Mouse (Mus musculus) stomach, postnatal 0 days (tissue): ENCODE results near the gene Tnni2. TPM values are rescaled to one million over a fixed set of nuclear protein-coding genes. Genes with fewer than 3 reads are reported as not detected.
A peak's percentile ranks its signal among the peaks of the same experiment; 100 is the strongest.

ENCODE experiments used
- ATAC-seq: fragments of 200-750 bp; cut with Nextera tagmentation; 2 replicates; pipeline ENCODE4 v1.8.0; 2017; ENCODE audit not compliant: low FRiP score, low TSS enrichment
- DNase-seq: peaks from one replicate; pipeline ENCODE4 v3.0.0-alpha.2; 2016; ENCODE audit warnings: low spot score
- H3K27ac ChIP-seq: fragments of 300-500 bp; sonication (generic); replicated peaks from 2 replicates; pipeline ENCODE4 v1.5.1; 2014; ENCODE audit warnings: mild to moderate bottlenecking, control low read depth
- H3K27me3 ChIP-seq: fragments of 300-500 bp; sonication (generic); 2 replicates; pipeline ENCODE4 v1.6.1; 2014; ENCODE audit warnings: low read length; ENCODE audit not compliant: control insufficient read depth, insufficient read depth
- H3K36me3 ChIP-seq: fragments of 300-500 bp; sonication (generic); 2 replicates; pipeline ENCODE4 v1.6.1; 2014; ENCODE audit warnings: low read length, mixed read lengths; ENCODE audit not compliant: control insufficient read depth, insufficient read depth
- H3K4me1 ChIP-seq: fragments of 300-500 bp; sonication (generic); replicated peaks from 2 replicates; pipeline ENCODE4 v1.6.1; 2014; ENCODE audit warnings: antibody characterized with exemption; ENCODE audit not compliant: control insufficient read depth, insufficient read depth
- H3K4me2 ChIP-seq: fragments of 300-500 bp; sonication (generic); replicated peaks from 2 replicates; pipeline ENCODE4 v1.6.1; 2014; ENCODE audit warnings: low read depth, mild to moderate bottlenecking, control low read depth, moderate library complexity
- H3K4me3 ChIP-seq: fragments of 300-500 bp; sonication (generic); 2 replicates; pipeline ENCODE4 v1.5.1; 2014; ENCODE audit warnings: low read depth, low read length, control low read depth
- H3K9ac ChIP-seq: fragments of 300-500 bp; sonication (generic); 2 replicates; pipeline ENCODE4 v1.6.1; 2014; ENCODE audit warnings: mild to moderate bottlenecking, low read length, control low read depth, mixed read lengths
- H3K9me3 ChIP-seq: fragments of 300-500 bp; sonication (generic); 2 replicates; pipeline ENCODE4 v1.6.1; 2016; ENCODE audit warnings: low read length; ENCODE audit not compliant: control insufficient read depth
- CTCF ChIP-seq: IDR thresholded peaks from 2 replicates; pipeline ENCODE4 v1.5.1; 2016; ENCODE audit warnings: antibody characterized with exemption, low read depth, mild to moderate bottlenecking, moderate library complexity
- EP300 ChIP-seq: optimal IDR thresholded peaks from 2 replicates; pipeline ENCODE3; 2016; ENCODE audit warnings: antibody characterized with exemption
- WGBS: fragments of 180-500 bp; shearing (Covaris S2); extraction: QIAGEN DNeasy Blood & Tissue Kit; methylation state at CpG from one replicate; pipeline ENCODE4 v1.1.7; 2014; 5-methylcytosine and 5-hydroxymethylcytosine counted together
- polyA plus RNA-seq: library from polyadenylated mRNA; unstranded; fragments of >200 nt; fragmentation: Nextera tagmentation; extraction: Ambion mirVana; gene quantifications from 2 replicates; pipeline ENCODE4 v1.2.1, GENCODE M21; 2015

The Tnni2 gene
- polyA plus RNA-seq, 1 experiment from 2014 or later: 19.1 TPM

DNA sequence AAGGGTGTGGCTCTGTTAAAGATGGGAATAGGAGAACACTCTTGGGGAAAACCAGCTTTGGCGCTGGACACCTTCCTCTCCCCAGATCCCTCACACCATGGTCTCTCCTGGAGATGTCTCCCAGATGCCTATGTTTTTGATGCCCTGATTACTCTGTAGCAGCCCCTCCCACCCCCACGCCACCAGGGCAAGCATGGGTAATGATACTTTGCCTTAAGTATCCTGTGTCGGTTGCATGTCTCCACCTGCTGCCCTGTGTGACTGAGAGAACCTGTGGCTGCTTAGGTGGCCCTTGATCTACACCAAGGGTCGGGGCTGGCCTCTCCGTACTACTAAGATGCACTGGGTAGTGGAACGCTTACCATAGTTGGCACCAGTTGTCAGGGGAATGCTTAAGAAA, 36.4 kb downstream of the Tnni2 start:
- TF ChIP-seq EP300 (no peak), CTCF (no peak)
- peak overlapping the region; percentile 82 for H3K9ac ChIP-seq
- 57% methylated on average over 6 of the region's 6 CpGs for WGBS
- peak overlapping the region; percentile 60 for H3K4me2 ChIP-seq
- H3K27me3 ChIP-seq: no peaks in the 10 kb centered on the region
- no peaks in the 10 kb centered on the region for H3K9me3 ChIP-seq
- peak overlapping the region; percentile 97 for H3K27ac ChIP-seq
- no peaks in the 10 kb centered on the region; the same call in 1 of the 2 replicates for H3K36me3 ChIP-seq
- peak overlapping the region; percentile 51 for H3K4me3 ChIP-seq
- no peak for ATAC-seq
- no peak for DNase-seq
- H3K4me1 ChIP-seq: peaks cover 10% of the 10 kb centered on the region

DNA sequence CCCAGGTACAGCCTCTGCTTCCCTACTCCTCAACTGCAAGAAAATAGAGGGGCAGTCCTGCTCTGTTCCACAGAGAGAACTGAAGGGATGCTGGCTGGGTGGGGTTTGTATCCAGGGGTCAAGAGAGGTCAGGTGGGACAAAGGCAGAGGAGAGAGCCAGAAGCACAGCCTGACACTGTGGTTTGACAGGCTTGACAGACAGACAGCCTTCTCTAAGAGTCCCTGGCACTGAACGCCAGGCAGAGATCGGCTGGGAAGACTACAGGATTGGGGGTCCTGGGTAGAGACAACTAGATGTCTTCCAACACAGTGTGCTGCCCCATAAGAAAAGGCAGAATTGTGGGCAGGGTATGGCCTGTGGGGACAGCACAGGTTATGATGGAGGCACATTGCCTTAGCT, 37.0 kb downstream of the Tnni2 start:
- Histone ChIP-seq H3K4me3 (peak overlapping the region; percentile 51), H3K4me2 (peak overlapping the region; percentile 60), H3K27me3 (no peaks in the 10 kb centered on the region), H3K36me3 (peaks cover under 1% of the 10 kb centered on the region; the same call in 1 of the 2 replicates), H3K4me1 (peaks cover 10% of the 10 kb centered on the region), H3K9me3 (no peaks in the 10 kb centered on the region), H3K27ac (peak overlapping the region; percentile 97), H3K9ac (peak overlapping the region; percentile 82)
- 62% methylated on average over 2 of the region's 2 CpGs for WGBS
- ATAC-seq (no peak), DNase-seq (no peak)
- no peak for TF ChIP-seq EP300
- TF ChIP-seq CTCF: no peak

DNA sequence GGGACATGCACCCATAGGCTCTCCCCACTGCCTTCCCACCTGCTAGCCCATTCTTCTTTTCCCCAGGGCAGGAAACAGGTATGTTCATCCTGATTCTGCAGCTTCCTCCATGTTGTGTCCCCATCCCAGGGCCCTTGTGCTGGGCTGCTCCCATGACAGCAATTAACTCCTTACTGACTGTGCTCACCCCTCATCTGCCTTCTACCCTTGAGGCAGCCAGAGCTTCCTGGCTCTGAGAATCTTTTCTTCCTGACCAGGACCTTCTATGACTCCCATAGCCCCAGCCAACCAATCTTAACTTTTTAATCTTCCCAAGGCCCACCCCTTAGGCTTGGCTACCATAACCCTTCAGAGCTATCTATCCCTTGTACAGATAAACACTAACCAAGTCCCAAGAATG, 37.7 kb downstream of the Tnni2 start:
- Histone ChIP-seq H3K27me3 (no peaks in the 10 kb centered on the region), H3K4me3 (no peak overlapping the region; the same call in 1 of the 2 replicates), H3K4me1 (peaks cover 10% of the 10 kb centered on the region), H3K9ac (peak overlapping the region; percentile 82), H3K36me3 (peaks cover 2% of the 10 kb centered on the region; the same call in 1 of the 2 replicates), H3K9me3 (no peaks in the 10 kb centered on the region), H3K27ac (peak overlapping the region; percentile 97), H3K4me2 (peak overlapping the region; percentile 60)
- DNase-seq (no peak), ATAC-seq (no peak)
- TF ChIP-seq CTCF: no peak
- TF ChIP-seq EP300: no peak

DNA sequence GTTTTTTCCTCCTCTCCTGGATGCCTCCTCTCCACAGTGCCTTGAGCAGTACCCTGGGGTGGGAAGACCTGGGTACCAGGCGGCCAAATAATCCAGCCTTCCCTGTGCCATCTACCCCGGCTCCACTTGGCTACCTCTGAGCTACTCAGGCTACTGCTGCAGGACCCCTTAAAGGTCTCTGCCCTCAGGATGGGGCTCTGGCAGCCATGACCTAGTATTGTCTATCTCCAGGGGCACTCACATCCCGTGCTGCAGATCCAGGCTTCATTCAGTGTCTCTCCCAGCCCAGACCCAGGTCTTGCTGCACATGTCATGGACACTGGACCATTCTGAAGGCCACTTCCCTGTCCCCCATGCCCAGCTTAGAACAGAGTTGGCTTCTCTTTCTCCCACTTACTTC, 38.3 kb downstream of the Tnni2 start:
- Histone ChIP-seq H3K9ac (peak overlapping the region; percentile 52), H3K36me3 (peaks cover 2% of the 10 kb centered on the region; the same call in 1 of the 2 replicates), H3K4me3 (no peak overlapping the region; the same call in 1 of the 2 replicates), H3K9me3 (no peaks in the 10 kb centered on the region), H3K27me3 (no peaks in the 10 kb centered on the region), H3K4me1 (peaks cover 10% of the 10 kb centered on the region), H3K4me2 (peak overlapping the region; percentile 60), H3K27ac (peak overlapping the region; percentile 97)
- DNase-seq (no peak), ATAC-seq (no peak)
- 82% methylated on average over 3 of the region's 3 CpGs for WGBS
- TF ChIP-seq CTCF: no peak
- TF ChIP-seq EP300: no peak

DNA sequence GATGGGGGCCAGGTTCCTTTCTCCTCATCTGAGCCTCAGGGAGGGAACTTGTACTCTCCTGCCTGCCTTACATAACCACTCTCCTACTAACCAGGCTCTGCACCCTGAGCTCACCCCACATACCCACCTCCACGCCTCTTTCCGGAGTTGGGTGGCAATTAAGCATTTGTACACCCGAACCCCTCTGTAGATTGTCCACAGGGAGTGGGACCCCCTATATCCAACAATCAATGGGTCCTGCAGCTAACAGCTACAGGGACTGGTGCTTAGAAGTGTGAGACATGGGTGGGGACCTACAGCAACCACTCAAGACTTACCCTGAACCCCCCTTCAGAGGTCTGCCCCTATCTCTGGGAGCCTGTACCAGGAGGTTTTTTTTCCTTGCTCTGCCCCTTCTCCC, 39.1 kb downstream of the Tnni2 start:
- Histone ChIP-seq H3K9me3 (no peaks in the 10 kb centered on the region), H3K27me3 (no peaks in the 10 kb centered on the region), H3K36me3 (peaks cover 2% of the 10 kb centered on the region; the same call in 1 of the 2 replicates), H3K4me3 (no peak overlapping the region), H3K27ac (peak overlapping the region; percentile 97), H3K9ac (peak overlapping the region; percentile 71), H3K4me2 (peak overlapping the region; percentile 55), H3K4me1 (peaks cover 10% of the 10 kb centered on the region)
- WGBS: 59% methylated on average over 3 of the region's 3 CpGs
- TF ChIP-seq EP300 (no peak), CTCF (no peak)
- ATAC-seq (no peak), DNase-seq (no peak)

DNA sequence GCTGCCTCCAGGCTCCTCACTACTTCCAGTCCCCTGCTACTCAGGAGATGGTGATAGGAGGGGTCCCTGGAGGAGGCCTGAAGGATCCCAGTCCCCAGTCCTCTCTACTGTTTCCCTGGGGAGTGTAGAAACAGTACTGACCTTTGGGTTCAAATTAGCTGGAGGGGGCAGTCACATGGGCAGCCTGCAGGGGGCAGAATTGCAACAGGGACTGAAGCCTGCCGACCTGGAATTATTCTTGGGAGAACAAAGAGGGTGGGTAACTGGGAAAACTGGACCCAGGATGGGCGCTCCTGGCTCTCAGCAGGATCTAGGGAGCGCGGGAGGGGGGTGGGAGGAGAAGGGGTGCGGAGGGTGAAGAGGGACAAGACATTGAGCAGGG, 39.6 kb downstream of the Tnni2 start:
- no peaks in the 10 kb centered on the region for H3K27me3 ChIP-seq
- peak overlapping the region; percentile 71 for H3K9ac ChIP-seq
- no peaks in the 10 kb centered on the region for H3K9me3 ChIP-seq
- 8% methylated on average over 5 of the region's 5 CpGs for WGBS
- H3K4me2 ChIP-seq: peak overlapping the region; percentile 55
- H3K4me1 ChIP-seq: peaks cover 10% of the 10 kb centered on the region
- peaks cover 2% of the 10 kb centered on the region; the same call in 1 of the 2 replicates for H3K36me3 ChIP-seq
- DNase-seq (peak; percentile 80), ATAC-seq (peak; percentile 5; the same call in 1 of the 2 replicates)
- peak overlapping the region; percentile 20; the same call in 1 of the 2 replicates for H3K4me3 ChIP-seq
- H3K27ac ChIP-seq: peak overlapping the region; percentile 97
- peak; percentile 83 for TF ChIP-seq CTCF
- TF ChIP-seq EP300: no peak
